Mouse (Mus musculus): ENCODE data around the gene Fam129a. TPM values are rescaled to one million over a fixed set of nuclear protein-coding genes. Genes with fewer than 3 reads are reported as not detected.

Gene Fam129a
- polyA plus RNA-seq (2012; rRNA removed), result 6.7 and 10.1 TPM in 2 replicates

DNA sequence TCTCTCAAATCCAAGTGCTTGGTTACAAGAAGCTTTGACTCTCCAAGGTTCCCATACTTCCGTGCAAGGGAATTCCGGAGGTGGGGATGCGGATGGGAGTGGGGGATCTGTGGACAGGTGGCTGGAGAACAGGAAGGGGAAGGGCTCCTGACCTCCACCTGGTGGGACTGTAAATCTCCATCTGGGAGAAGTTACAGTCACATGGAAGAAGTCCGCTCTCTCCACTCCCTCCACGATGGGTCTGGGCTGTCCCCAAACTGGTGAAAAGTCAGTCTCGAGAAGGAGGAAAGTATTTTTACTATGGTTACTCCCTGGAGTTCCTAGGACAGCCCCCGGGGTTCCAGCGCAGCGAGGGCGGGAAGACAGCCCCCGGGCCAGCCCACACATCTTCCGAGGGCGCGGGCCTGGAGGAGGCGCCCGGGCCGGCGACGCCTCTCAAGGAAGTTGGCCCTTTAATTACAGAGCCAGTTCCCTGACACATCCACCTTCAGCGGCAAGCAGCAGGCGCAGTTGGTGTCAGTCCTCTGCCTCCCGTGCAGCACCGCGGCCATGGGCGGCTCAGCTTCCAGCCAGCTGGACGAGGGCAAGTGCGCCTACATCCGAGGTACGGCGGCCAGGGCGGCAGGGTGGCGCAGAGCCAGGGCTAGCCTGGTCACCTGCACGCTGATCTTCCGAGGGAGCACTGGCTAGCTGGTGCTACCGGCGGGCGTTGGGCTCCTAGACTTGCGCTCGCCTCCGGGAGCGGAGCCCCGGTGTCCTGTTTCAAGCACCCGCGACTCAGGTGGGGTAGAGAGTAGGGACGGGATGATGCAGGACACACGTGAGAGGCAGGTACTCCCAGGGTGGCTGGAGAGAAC lies at the start of gene Fam129a:
Gene Fam129a, plus strand, starts transcription at position 206 of the 857 bp plus-strand sequence.
- WGBS, result 5% methylated on average over 46 of the region's 46 CpGs
- peak; percentile 48 for DNase-seq (ENCODE audit: low read depth, low spot score)

GRCm38 (mm10) chr1:151526701-151527100 lies 44.3 kb upstream of the Fam129a start:
- WGBS, result 61% methylated on average over 3 of the region's 3 CpGs
- DNase-seq (ENCODE audit: low read depth, low spot score), result no peak

DNA sequence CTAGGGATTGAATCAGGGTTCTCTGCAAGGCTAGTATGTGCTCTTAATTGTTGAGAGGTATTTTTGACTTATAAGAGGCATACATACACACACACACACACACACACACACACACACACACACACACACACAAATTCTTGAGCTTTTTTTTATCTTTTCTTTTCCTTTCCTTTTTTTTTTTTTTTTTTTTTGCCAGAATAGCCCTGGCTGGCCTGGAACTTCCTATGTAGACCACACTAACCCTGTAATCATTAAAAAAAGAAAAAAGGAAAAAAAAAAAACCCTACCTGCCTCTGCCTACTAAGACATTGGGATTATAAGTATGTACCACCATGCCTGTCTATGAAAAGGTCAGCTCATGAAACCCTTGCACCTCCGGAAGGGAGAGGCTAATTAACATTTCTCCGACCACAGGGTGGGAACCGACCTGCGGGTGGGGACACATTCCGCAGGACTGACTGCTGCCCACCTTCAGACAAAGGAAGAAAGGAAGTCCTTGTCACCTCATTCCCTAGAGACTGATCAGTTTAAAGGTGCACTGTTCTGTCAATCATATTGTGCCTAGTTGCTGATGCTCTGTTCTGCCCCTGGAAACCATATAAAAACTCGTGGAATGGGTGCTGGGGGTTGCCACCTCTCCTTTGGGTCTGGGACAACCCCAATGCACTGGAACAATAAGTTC lies 27.0 kb upstream of the Fam129a start:
- DNase-seq (ENCODE audit: low read depth, low spot score), result no peak
- 58% methylated on average over 6 of the region's 6 CpGs for WGBS

DNA sequence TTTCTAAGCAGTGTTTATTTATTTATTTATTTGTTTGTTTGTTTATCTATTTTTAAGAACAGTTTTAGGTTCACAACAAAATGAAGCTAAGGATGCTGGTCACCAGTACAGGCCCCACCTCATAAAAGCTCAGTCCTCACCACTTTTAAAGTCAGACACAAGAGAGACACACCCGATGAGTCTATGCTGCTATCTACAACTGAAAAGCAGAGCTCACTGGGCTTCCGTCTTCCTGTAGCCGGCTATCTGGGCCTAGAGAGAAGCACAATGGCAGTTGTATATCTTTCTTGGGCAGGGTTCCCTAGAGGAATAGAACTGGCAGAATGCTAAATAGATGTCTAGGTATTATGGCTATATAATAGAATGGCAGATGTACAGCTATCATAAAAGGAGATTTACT lies 26.4 kb upstream of the Fam129a start:
- DNase-seq (ENCODE audit: low read depth, low spot score), result no peak
- 81% methylated on average over 3 of the region's 3 CpGs for WGBS

DNA sequence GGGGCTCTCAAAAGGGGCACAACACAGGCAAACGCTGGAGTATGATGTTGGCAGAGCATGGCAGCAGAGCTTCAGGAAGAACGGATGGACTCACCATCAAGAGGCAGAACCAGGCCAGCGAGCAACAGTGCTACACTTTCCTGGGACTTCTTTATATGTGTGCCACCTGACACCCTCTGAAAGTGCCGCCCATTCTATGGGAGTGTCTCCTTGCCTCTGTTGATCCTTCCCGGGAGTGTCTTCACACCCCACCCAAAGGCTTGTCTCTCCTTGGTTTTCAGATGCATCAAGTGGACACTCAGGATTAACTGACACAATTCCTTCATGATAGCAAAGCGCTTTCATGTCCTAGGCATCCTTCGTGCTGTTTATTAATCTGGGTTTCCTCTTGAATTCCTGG lies 25.4 kb upstream of the Fam129a start:
- DNase-seq (ENCODE audit: low read depth, low spot score), result no peak
- 67% methylated on average over 7 of the region's 7 CpGs for WGBS

- WGBS, result 67% methylated on average over 8 of the region's 8 CpGs
Measured at GRCm38 (mm10) chr1:151548896-151549610, 21.9 kb upstream of the Fam129a start.

GRCm38 (mm10) chr1:151549794-151550193 lies 21.2 kb upstream of the Fam129a start:
- 61% methylated on average over 7 of the region's 7 CpGs for WGBS
- DNase-seq (ENCODE audit: low read depth, low spot score), result no peak

More at GRCm38 (mm10) chr1:151548896-151549610, 21.9 kb upstream of the Fam129a start:
- DNase-seq (ENCODE audit: low read depth, low spot score), result no peak

DNA sequence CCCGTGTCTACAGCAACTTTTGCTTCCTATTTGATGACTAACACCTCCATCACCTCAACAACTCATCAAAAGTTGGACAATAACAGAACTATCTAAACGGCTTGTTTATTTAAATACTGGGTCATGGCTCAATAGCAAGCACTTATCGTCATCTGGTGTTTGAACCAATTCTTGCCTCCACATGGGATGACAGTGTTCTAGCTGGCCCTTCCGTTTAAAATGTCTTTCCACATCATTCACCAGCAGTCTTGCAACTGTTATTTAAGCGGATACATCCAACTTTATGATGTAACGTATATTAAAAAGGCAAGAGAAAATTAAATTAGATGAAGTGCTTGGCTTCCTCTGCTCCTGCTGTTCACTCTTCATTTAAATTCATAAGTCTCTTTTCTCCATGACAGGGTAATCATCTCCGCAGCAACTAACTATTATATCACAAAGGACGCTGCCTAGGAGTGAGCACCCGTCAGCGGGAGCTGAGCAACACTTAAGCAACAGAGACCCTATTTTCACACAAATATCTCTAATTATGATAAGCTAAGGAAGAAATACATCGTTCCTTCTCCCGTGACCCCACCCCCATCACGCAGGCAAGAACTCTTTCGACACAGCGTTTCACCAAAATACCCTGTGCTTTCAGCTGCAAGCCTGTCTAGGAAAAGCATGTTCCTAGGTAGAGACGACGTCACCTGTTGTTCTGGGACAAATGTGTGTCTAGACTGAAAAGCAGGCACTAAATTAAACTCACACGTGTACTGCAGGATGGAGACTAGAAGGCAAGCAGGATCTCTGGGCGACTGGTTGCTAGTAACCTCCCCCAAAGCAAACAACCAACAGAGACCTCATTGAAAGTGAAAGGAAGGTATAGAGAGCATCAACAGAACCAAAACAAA lies 20.2 kb upstream of the Fam129a start:
- 57% methylated on average over 19 of the region's 19 CpGs for WGBS
- no peak for DNase-seq (ENCODE audit: low read depth, low spot score)

DNA sequence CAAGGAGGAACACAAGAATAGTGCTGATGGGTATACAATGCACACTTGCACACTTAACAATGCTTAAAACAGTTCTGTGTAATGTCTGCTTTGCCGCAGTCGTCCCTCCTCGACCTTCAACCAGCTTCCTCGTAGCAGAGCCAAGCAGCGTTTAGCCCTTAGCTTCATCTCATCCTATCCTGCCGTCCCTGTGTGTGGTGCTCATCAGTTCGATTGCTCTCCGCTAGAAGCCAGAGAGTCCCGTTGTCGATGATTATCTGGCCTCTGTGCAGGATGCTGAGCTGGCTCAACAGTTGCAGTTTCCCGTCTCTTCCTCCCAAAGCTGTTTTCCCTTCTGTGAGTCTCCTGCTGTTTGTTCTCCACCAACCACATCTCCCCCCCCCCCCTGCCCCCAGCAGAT lies 10.4 kb upstream of the Fam129a start:
- DNase-seq (ENCODE audit: low read depth, low spot score), result no peak
- 49% methylated on average over 11 of the region's 11 CpGs for WGBS

GRCm38 (mm10) chr1:151563401-151563800 lies 7.6 kb upstream of the Fam129a start:
- WGBS, result 75% methylated on average over 5 of the region's 5 CpGs
- no peak for DNase-seq (ENCODE audit: low read depth, low spot score)

GRCm38 (mm10) chr1:151563893-151564292 lies 7.1 kb upstream of the Fam129a start:
- 55% methylated on average over 6 of the region's 6 CpGs for WGBS

GRCm38 (mm10) chr1:151564377-151564776 lies 6.6 kb upstream of the Fam129a start:
- DNase-seq (ENCODE audit: low read depth, low spot score), result peak; percentile 48
- 10% methylated on average over 12 of the region's 12 CpGs for WGBS

More at GRCm38 (mm10) chr1:151563893-151564292, 7.1 kb upstream of the Fam129a start:
- DNase-seq (ENCODE audit: low read depth, low spot score), result no peak

DNA sequence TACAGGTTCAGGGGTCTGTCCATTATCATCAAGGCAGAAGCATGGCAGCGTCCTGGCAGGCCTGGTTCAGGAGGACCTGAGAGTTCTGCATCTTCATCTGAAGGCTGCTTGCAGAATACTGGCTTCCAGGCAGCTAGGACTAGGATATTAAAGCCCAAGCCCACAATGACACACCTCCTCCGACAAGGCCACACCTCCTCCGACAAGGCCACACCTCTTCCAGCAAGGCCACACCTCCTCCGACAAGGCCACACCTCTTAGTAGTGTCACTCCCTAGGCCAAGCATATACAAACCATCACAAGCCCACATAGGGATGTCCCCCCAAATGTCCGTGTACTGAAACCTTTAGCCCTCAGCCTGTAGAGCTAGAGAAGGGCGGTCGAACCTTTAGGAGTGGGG lies 2.3 kb upstream of the Fam129a start:
- WGBS, result 66% methylated on average over 7 of the region's 7 CpGs

GRCm38 (mm10) chr1:151571838-151572578 lies 1.0 kb downstream of the Fam129a start:
- no peak for DNase-seq (ENCODE audit: low read depth, low spot score)
- 12% methylated on average over 10 of the region's 10 CpGs for WGBS

More for the DNA sequence above, 2.3 kb upstream of the Fam129a start:
- no peak for DNase-seq (ENCODE audit: low read depth, low spot score)

DNA sequence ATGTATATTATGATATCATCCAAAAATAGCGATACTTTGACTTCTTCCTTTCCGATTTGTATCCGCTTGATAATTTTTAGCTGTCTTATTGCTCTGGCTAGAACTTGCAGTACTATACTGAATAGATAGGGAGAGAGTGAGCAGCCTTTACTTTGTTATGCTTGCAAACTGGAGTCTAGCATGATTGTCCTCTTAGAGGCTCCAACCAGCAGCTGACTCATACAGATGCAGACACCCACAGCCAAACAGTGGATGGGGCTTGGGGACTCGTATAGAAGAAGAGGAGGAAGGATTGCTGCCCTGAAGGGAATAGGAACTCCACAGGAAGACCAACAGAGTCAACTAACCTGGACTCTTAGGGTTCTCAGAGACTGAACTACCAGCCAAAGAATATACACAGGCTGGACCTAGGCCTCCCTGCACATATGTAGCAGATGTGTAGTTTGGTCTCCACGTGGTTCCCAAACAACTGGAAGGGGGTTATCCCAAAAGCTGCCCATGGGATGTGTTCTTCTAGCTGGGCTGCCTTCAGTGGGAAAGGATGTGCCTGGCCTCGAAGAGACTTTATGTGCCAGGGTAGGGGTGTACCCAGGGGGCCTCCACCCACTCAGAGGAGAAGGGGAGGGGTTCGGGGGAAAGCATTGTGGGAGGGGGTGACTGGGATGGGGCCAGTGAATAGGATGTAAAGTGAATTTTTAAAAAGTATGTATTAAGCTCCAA lies 1.8 kb downstream of the Fam129a start:
- WGBS, result 71% methylated on average over 7 of the region's 7 CpGs
- no peak for DNase-seq (ENCODE audit: low read depth, low spot score)

DNA sequence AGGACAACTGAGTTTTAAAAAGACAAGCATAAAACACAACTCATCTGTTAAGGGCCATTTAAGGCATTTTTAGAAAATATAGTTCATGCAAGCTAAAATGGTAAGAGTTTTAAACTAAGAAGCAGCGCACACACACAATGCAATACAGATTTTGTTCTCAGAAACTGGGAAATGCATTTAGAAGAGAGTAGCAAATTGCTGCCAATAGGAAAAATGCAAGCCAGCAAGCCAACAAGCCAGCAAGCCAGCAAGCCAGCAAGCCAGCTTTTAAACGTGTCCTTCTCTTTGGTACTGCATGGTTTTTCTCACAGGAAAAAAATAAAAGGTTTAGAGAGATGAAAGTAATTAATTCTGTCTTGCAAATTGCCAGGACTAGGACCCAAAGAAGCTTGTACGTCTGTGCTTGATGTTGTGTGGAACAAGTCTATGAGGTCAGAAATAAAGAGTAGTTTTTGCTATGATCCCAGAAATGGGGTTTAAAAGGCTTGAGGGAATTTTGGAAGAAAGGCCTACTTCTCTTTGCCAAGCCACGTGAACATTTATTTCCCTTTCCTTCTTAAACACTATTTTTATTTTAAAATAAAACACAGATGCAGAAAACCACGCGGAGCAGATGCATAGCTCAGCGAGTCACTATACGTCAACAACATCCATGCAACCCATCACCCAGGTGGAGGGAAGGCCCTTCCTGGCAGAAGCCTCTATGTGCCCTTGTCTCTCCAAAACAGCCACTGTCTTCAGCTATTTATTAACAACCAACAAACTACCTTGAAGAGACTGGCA lies 9.4 kb downstream of the Fam129a start:
- WGBS, result 79% methylated on average over 8 of the region's 8 CpGs
- no peak for DNase-seq (ENCODE audit: low read depth, low spot score)

DNA sequence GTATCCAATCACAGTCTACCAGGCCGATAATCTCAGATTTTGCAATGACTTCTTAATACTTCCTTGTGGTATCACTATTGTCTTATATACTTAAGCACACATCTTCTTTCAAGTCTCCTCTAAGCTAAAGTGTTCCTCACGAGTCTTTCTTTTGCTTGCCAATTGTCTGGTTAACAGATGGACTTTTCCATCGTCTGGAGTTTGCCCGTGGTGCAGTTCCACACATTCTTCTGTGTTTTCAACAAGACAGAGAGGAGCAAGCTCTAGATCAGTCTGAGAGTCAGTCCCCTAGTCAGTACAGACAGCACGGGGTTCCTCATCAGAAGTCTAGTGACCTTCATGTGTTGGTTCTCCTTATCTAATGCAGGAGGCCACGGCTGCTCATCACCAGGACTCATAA lies 10.5 kb downstream of the Fam129a start:
- 77% methylated on average over 6 of the region's 6 CpGs for WGBS
- no peak for DNase-seq (ENCODE audit: low read depth, low spot score)
